Mouse (Mus musculus) kidney, adult 2 months (tissue): ENCODE data around the gene H2-K1. TPM values are rescaled to one million over a fixed set of nuclear protein-coding genes. Genes with fewer than 3 reads are reported as not detected.

Experiments
- DNase-seq: peaks from one replicate; pipeline ENCODE4 v3.0.0; 2021
- H3K27ac ChIP-seq: fragments of 200-500 bp; 2 replicates; pipeline ENCODE4 v1.5.1; 2012; ENCODE audit warnings: low read depth, low read length, control low read depth, inconsistent platforms; ENCODE audit not compliant: insufficient read depth
- H3K27me3 ChIP-seq: fragments of 200-500 bp; replicated peaks from 2 replicates; pipeline ENCODE4 v1.6.1; 2012; ENCODE audit warnings: mild to moderate bottlenecking, moderate library complexity, low read length, inconsistent platforms; ENCODE audit not compliant: control insufficient read depth, insufficient read depth
- H3K36me3 ChIP-seq: fragments of 200-500 bp; 2 replicates; pipeline ENCODE4 v1.6.1; 2012; ENCODE audit warnings: mild to moderate bottlenecking, moderate library complexity, low read length, inconsistent platforms; ENCODE audit not compliant: control insufficient read depth, insufficient read depth
- H3K4me1 ChIP-seq: fragments of 200-500 bp; 2 replicates; pipeline ENCODE4 v1.6.1; 2011; ENCODE audit warnings: low read length; ENCODE audit not compliant: control insufficient read depth, insufficient read depth
- H3K4me3 ChIP-seq: fragments of 200-500 bp; 2 replicates; pipeline ENCODE4 v1.5.1; 2011; ENCODE audit warnings: mild to moderate bottlenecking, low read depth, low read length, control low read depth; ENCODE audit not compliant: insufficient read depth
- CTCF ChIP-seq: fragments of 200-500 bp; conservative IDR thresholded peaks from 2 replicates; pipeline ENCODE4 v1.5.1; 2011; ENCODE audit warnings: low read depth, mild to moderate bottlenecking, control low read depth, low read length, moderate library complexity, mixed read lengths; ENCODE audit not compliant: insufficient read depth, insufficient read length
- POLR2A ChIP-seq: fragments of 200-500 bp; IDR thresholded peaks from one replicate; pipeline ENCODE4 v1.6.1; 2011; ENCODE audit warnings: low read depth, low read length, control low read depth
- WGBS: fragments of 180-500 bp; shearing (Covaris S2); methylation state at CpG from one replicate; pipeline ENCODE4 v1.1.7; 2018; 5-methylcytosine and 5-hydroxymethylcytosine counted together
- polyA plus RNA-seq: library from polyadenylated mRNA; depleted of rRNA; stranded (reverse); fragments of >200 nt; gene quantifications from 2 replicates; pipeline ENCODE4 v1.2.3, GENCODE M21; 2012

The H2-K1 gene
- polyA plus RNA-seq, 1 experiment, result 1,255 TPM

DNA sequence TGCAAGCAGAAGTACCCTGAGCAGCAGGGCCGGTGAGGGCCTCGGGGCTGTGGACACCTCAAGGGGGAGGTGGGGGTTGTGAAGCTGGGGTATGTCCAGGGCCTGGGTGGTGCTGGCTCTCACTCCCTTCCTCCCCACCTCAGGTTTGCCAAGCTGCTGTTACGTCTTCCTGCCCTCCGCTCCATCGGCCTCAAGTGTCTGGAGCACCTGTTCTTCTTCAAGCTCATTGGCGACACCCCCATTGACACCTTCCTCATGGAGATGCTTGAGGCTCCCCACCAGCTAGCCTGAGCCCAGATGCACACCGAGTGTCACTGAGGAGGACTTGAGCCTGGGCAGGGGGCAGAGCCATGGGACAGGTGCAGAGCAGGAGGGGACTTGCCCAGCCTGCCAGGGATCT is 37.1 kb upstream of the H2-K1 start:
- WGBS, result 89% methylated on average over 7 of the region's 7 CpGs
- Histone ChIP-seq H3K27ac (no peak overlapping the region), H3K36me3 (peaks cover 2% of the 10 kb centered on the region; the same call in 1 of the 2 replicates), H3K4me1 (peaks cover 7% of the 10 kb centered on the region), H3K27me3 (no peaks in the 10 kb centered on the region), H3K4me3 (no peak overlapping the region)
- no peak for DNase-seq
- TF ChIP-seq POLR2A, result no peak
- TF ChIP-seq CTCF, result no peak

DNA sequence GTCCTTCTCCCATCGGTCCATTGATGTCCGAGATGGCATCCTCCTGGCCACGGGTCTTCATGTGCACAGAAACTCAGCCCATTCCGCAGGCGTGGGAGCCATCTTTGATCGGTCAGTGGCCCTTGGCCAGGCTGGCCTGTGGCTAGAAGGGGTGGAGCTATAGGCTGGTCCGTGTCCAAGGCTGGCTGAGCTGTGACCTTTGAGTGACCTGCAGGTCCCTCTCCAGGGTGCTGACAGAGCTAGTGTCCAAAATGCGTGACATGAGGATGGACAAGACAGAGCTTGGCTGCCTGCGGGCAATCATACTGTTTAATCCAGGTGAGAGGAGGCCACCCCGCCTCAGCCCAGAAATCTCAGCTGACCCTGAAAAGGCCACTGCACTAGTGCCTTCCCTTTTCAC is 36.5 kb upstream of the H2-K1 start:
- DNase-seq, result peak; percentile 85
- Histone ChIP-seq H3K27me3 (no peaks in the 10 kb centered on the region), H3K27ac (no peak overlapping the region), H3K36me3 (peaks cover 2% of the 10 kb centered on the region; the same call in 1 of the 2 replicates), H3K4me1 (peaks cover 7% of the 10 kb centered on the region), H3K4me3 (no peak overlapping the region)
- 60% methylated on average over 10 of the region's 10 CpGs for WGBS
- TF ChIP-seq POLR2A, result no peak
- no peak for TF ChIP-seq CTCF

DNA sequence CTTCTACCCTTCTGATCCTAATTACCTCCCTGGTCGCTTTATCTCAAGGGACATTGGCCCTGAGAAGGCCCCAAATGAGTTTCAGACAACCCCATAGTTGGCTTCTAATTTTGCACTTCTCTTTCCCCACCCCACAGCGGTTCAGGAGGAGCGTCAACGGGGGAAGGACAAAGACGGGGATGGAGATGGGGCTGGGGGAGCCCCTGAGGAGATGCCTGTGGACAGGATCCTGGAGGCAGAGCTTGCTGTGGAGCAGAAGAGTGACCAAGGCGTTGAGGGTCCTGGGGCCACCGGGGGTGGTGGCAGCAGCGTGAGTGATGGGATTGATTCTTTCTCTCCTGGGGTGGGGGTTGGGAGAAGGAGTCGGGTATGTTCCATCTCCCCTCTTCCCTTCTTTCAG is 35.4 kb upstream of the H2-K1 start:
- Histone ChIP-seq H3K36me3 (peaks cover 2% of the 10 kb centered on the region; the same call in 1 of the 2 replicates), H3K27me3 (no peaks in the 10 kb centered on the region), H3K4me1 (peaks cover 10% of the 10 kb centered on the region), H3K4me3 (no peak overlapping the region), H3K27ac (no peak overlapping the region)
- TF ChIP-seq CTCF (no peak), POLR2A (no peak)
- WGBS, result 89% methylated on average over 9 of the region's 9 CpGs
- DNase-seq, result no peak

DNA sequence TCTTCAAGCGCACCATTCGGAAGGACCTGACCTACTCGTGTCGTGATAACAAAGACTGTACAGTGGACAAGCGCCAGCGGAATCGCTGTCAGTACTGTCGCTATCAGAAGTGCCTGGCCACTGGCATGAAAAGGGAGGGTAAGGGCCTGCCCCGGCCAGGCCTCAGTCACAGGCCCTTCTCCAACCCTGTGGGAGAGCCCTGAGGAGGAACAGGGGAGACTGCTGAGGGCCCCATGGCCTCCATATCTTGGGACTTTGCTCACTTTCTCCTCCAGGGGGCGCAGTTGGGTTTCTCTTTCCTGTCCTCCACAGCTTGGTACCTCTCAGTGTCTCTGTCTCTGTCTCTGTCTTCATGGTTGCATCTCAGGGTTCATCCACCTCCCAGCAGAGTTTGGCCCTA is 33.9 kb upstream of the H2-K1 start:
- TF ChIP-seq CTCF (peak; percentile 66), POLR2A (no peak)
- Histone ChIP-seq H3K27ac (no peak overlapping the region), H3K36me3 (peaks cover 2% of the 10 kb centered on the region; the same call in 1 of the 2 replicates), H3K4me1 (peaks cover 16% of the 10 kb centered on the region), H3K4me3 (no peak overlapping the region), H3K27me3 (no peaks in the 10 kb centered on the region)
- peak; percentile 68 for DNase-seq
- WGBS, result 81% methylated on average over 10 of the region's 10 CpGs

DNA sequence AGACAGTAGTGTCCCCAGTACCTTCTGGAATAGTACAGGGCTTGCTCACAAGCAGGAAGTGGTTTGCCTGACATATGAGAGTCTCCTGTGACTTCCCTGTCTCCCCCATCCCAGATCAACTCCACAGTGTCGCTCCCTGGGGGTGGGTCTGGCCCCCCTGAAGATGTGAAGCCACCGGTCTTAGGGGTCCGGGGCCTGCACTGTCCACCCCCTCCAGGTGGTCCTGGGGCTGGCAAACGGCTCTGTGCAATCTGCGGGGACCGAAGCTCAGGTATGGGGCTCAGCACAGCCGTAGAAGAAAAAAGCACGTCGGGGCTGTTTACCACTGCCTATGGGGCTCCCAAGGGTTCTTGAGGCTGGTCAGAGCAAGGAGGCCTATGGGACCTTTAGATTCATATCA is 33.3 kb upstream of the H2-K1 start:
- TF ChIP-seq POLR2A (no peak), CTCF (no peak)
- H3K4me3 ChIP-seq, result no peak overlapping the region
- H3K4me1 ChIP-seq, result peaks cover 16% of the 10 kb centered on the region
- H3K27ac ChIP-seq, result no peak overlapping the region
- no peak for DNase-seq
- WGBS, result 91% methylated on average over 9 of the region's 9 CpGs
- no peaks in the 10 kb centered on the region for H3K27me3 ChIP-seq
- H3K36me3 ChIP-seq, result peaks cover 2% of the 10 kb centered on the region; the same call in 1 of the 2 replicates

DNA sequence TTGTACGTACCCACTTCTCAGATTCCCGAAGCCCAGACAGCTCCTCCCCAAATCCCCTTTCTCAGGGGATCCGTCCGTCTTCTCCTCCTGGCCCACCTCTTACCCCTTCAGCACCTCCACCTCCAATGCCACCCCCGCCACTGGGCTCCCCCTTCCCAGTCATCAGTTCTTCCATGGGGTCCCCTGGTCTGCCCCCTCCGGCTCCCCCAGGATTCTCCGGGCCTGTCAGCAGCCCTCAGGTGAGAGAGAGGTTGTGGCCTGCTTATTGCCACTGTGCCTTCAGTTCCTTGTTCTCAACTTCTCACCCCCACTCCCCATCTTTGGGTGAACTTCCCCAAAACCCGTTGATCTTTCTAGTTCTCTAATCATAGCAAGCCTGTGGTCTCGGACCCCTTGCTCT is 32.7 kb upstream of the H2-K1 start:
- Histone ChIP-seq H3K36me3 (peaks cover 2% of the 10 kb centered on the region; the same call in 1 of the 2 replicates), H3K27me3 (no peaks in the 10 kb centered on the region), H3K4me3 (peak overlapping the region; percentile 84), H3K27ac (peak overlapping the region; percentile 78; the same call in 1 of the 2 replicates), H3K4me1 (peaks cover 16% of the 10 kb centered on the region)
- TF ChIP-seq CTCF (no peak), POLR2A (no peak)
- 29% methylated on average over 9 of the region's 9 CpGs for WGBS
- DNase-seq, result peak; percentile 11

DNA sequence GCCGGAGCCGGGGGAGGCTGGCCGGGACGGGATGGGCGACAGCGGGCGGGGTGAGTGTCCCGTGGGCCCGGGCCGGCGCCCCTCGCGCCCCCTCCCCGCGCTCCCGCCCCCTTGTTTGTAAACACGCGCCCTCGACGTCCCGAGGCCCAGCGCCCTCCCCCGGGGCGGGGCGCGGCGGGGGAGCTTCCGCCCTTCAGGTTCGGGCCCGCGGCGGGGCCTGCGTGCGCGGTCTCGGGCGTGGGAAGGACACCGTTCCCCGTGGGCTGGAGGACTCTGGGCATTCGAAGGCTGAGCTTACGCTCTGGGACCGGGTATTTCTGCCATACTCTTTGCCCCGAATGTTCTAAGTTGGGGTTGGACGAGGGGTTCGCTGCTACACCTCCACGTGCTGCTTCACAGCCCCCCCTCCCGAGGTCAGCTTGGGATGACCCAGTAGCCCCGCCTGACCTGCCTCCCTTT is 32.1 kb upstream of the H2-K1 start:
- Histone ChIP-seq H3K27me3 (no peaks in the 10 kb centered on the region), H3K27ac (peak overlapping the region; percentile 86), H3K4me3 (peak overlapping the region; percentile 84), H3K4me1 (peaks cover 19% of the 10 kb centered on the region), H3K36me3 (no peaks in the 10 kb centered on the region)
- no peak for TF ChIP-seq POLR2A
- TF ChIP-seq CTCF, result no peak
- under 1% methylated on average over 47 of the region's 48 CpGs for WGBS
- DNase-seq, result peak; percentile 79

DNA sequence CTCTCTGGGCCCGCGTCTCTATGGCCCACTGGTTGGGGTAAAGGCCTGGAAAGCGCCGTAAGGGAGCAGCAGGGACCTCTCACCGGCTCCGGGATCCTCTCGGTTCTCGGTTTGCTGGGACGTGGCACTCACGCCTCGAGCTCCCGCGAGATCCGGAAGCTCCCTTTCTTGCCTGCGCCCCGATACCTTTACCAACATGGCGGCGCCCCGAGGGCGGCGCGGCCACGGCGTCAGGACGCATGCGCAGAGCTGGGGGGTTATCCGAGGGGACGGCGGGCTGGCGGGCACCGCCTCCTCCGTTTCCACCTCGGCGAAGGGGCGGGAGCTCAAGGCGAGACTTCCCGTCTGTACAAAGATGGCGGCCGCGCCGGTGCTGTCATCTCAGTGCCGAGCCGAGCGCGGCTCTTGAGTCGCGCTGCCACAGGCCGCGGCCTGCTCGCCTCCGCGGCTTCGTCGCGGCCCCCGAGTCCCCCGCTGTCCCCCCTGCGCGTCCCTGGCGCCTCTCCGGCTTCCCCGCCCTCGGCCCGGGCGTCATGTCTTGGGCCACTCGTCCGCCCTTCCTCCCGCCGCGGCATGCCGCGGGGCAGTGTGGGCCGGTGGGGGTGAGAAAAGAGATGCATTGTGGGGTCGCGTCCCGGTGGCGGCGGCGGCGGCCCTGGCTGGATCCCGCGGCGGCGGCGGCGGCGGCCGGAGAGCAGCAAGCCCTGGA is 31.5 kb upstream of the H2-K1 start, which contains the start of the genes Slc39a7 and Rxrb:
Gene Slc39a7, minus strand, starts transcription at position 218 of the 709 bp plus-strand sequence.
Gene Rxrb, plus strand, starts transcription at position 348 of the 709 bp plus-strand sequence.
- Histone ChIP-seq H3K4me3 (peak within 1 kb of the TSS; percentile 88), H3K27me3 (no peaks in the 10 kb centered on the region), H3K27ac (peak within 1 kb of the TSS; percentile 86), H3K36me3 (no peaks in the 10 kb centered on the region), H3K4me1 (peaks cover 25% of the 10 kb centered on the region)
- under 1% methylated on average over 86 of the region's 88 CpGs for WGBS
- DNase-seq, result peak; percentile 98
- no peak for TF ChIP-seq CTCF
- no peak for TF ChIP-seq POLR2A
